Comparison of ENCODE assay signal across 14 mouse cellular contexts in the genomic region with DNA sequence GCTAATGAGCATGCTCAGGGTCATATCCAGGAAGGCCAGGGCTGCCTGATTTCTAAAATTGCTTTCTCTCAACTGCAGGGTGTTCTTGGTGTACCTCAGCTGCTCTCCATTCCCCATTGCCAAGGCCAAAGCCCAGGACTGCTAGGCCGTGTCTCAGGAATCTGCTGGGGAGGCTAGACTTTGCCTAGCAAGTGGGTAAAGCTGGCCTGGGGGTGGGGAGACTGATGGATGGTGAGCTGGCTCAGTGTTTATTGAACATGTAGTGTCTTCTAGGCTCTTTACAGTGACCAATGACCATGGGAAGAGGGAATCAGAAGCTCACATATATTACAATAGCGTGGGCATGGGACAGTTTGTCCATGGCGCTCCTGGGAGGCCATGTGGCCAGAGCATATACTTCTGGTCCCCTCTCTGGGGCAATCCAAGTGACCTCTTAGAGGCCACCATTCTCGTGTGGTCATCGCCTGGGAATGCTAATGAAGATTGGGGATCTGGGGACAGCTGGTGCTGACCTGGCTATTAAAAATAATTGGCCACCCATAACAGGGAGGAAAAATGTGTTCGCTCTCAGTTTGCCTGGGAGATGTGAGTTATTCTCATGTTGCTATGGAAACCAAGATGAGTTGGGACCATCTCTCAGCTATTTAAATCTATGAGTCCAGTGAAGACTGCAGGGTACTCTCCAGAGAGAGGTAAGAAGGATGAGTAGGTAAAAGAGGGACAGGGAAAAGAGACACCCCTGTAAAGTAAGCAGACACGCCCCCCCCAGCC.
DNase-seq lines count a peak whose midpoint lies in the region; ATAC-seq lines count a peak whose summit lies in the region.
"Had no signal": no experiment of that assay in that cellular context is flagged by ENCODE, and none has a peak within 500 bp of the region (broad histone marks: within the 10 kb centered on the region; RNA-seq: fewer than 3 reads in every experiment).

No protein-coding gene starts in this region.

- no peak overlapping the region for H3K9ac ChIP-seq in hindbrain, embryonic 16.5 days (ENCODE audit: low read depth, low read length)
- no peak overlapping the region for H3K9ac ChIP-seq in hindbrain, embryonic 13.5 days
- H3K9ac ChIP-seq in midbrain, embryonic 15.5 days = no peak overlapping the region
- H3K9ac ChIP-seq: liver, embryonic 13.5 days had no signal

- no peaks in the 10 kb centered on the region for H3K27me3 ChIP-seq in hindbrain, embryonic 16.5 days (replicated peaks; ENCODE audit: control insufficient read depth, insufficient read depth, low read length)
- no peaks in the 10 kb centered on the region for H3K27me3 ChIP-seq in hindbrain, embryonic 13.5 days
- no peaks in the 10 kb centered on the region for H3K27me3 ChIP-seq in embryonic facial prominence, embryonic 10.5 days (replicated peaks; ENCODE audit: low read depth, poor library complexity, severe bottlenecking)
- no peaks in the 10 kb centered on the region for H3K27me3 ChIP-seq in midbrain, embryonic 15.5 days (replicated peaks)
- H3K27me3 ChIP-seq: liver, embryonic 13.5 days had no signal

- H3K27ac ChIP-seq in hindbrain, embryonic 16.5 days (ENCODE audit: low read depth, low read length) = no peak overlapping the region
- H3K27ac ChIP-seq in hindbrain, embryonic 13.5 days = no peak overlapping the region
- no peak overlapping the region for H3K27ac ChIP-seq in embryonic facial prominence, embryonic 10.5 days (replicated peaks)
- peak overlapping the region; percentile 55 for H3K27ac ChIP-seq in midbrain, embryonic 15.5 days
- H3K27ac ChIP-seq: liver, embryonic 13.5 days had no signal

- H3K9me3 ChIP-seq in hindbrain, embryonic 16.5 days (ENCODE audit: control insufficient read depth, low read length) = no peaks in the 10 kb centered on the region
- H3K9me3 ChIP-seq in hindbrain, embryonic 13.5 days = no peaks in the 10 kb centered on the region
- H3K9me3 ChIP-seq in embryonic facial prominence, embryonic 10.5 days = no peaks in the 10 kb centered on the region
- no peaks in the 10 kb centered on the region for H3K9me3 ChIP-seq in midbrain, embryonic 15.5 days
- H3K9me3 ChIP-seq: liver, embryonic 13.5 days had no signal

- ATAC-seq in hindbrain, embryonic 16.5 days = peak; percentile 34; the same call in 1 of the 2 replicates
- no peak for ATAC-seq in hindbrain, embryonic 13.5 days (ENCODE audit: low FRiP score)
- peak; percentile 67; the same call in 1 of the 2 replicates for ATAC-seq in midbrain, embryonic 15.5 days (replicated peaks)

- H3K4me1 ChIP-seq in hindbrain, embryonic 16.5 days (ENCODE audit: control insufficient read depth, insufficient read depth, low read depth, low read length) = peaks cover 16% of the 10 kb centered on the region
- H3K4me1 ChIP-seq in hindbrain, embryonic 13.5 days (replicated peaks) = peaks cover 31% of the 10 kb centered on the region
- H3K4me1 ChIP-seq in embryonic facial prominence, embryonic 10.5 days = peaks cover under 1% of the 10 kb centered on the region; the same call in 1 of the 2 replicates
- peaks cover 15% of the 10 kb centered on the region for H3K4me1 ChIP-seq in midbrain, embryonic 15.5 days
- H3K4me1 ChIP-seq: liver, embryonic 13.5 days had no signal

- no peak overlapping the region for H3K4me2 ChIP-seq in hindbrain, embryonic 16.5 days (ENCODE audit: low read length)
- H3K4me2 ChIP-seq in hindbrain, embryonic 13.5 days = no peak overlapping the region
- no peak overlapping the region for H3K4me2 ChIP-seq in midbrain, embryonic 15.5 days
- H3K4me2 ChIP-seq: liver, embryonic 13.5 days had no signal

- no peaks in the 10 kb centered on the region for H3K36me3 ChIP-seq in hindbrain, embryonic 16.5 days (ENCODE audit: control insufficient read depth, insufficient read depth, low read length)
- H3K36me3 ChIP-seq in hindbrain, embryonic 13.5 days = no peaks in the 10 kb centered on the region
- no peaks in the 10 kb centered on the region for H3K36me3 ChIP-seq in embryonic facial prominence, embryonic 10.5 days (replicated peaks)
- H3K36me3 ChIP-seq in midbrain, embryonic 15.5 days (replicated peaks) = no peaks in the 10 kb centered on the region
- H3K36me3 ChIP-seq: liver, embryonic 13.5 days had no signal

- peak; percentile 51 for DNase-seq in brain, adult 2 months (ENCODE audit: low read depth, low spot score)
- peak; percentile 7 for DNase-seq in embryonic facial prominence, embryonic 10.5 days (ENCODE audit: low spot score)
- no peak for DNase-seq in T-cell, adult 2 months (ENCODE audit: low spot score)
- DNase-seq in right cerebral cortex, adult 2 months (ENCODE audit: low spot score in 2 of 2) = no peak
- DNase-seq in left cerebral cortex, adult 9 months (ENCODE audit: low spot score in 2 of 2) = no peak
- DNase-seq: adrenal gland, postnatal 25 days; heart, postnatal 14 days; kidney, adult 11 months; kidney, postnatal 14 days; liver, embryonic 13.5 days; thymus, postnatal 25 days had no signal

- no peak overlapping the region for H3K4me3 ChIP-seq in hindbrain, embryonic 16.5 days (ENCODE audit: low read length)
- no peak overlapping the region for H3K4me3 ChIP-seq in hindbrain, embryonic 13.5 days
- H3K4me3 ChIP-seq in embryonic facial prominence, embryonic 10.5 days = no peak overlapping the region
- H3K4me3 ChIP-seq in midbrain, embryonic 15.5 days = no peak overlapping the region
- H3K4me3 ChIP-seq: liver, embryonic 13.5 days had no signal

- 59% methylated on average over 7 of the region's 7 CpGs for WGBS in hindbrain, embryonic 16.5 days
- WGBS in hindbrain, embryonic 13.5 days = 73% methylated on average over 7 of the region's 7 CpGs
- WGBS in embryonic facial prominence, embryonic 10.5 days = 80% methylated on average over 7 of the region's 7 CpGs
- WGBS in midbrain, embryonic 15.5 days = 55% methylated on average over 7 of the region's 7 CpGs

Comparison
In these comparisons a context has a peak if more than half of its experiments do, and no peak if none do; other contexts are left out.
1. DNase-seq: peak in brain, adult 2 months (single experiment) and embryonic facial prominence, embryonic 10.5 days (single experiment); none in T-cell, adult 2 months (single experiment), right cerebral cortex, adult 2 months (0 of 2) and left cerebral cortex, adult 9 months (0 of 2).